Mouse (Mus musculus): Measurements from ENCODE around the gene Grk3. TPM values are rescaled to one million over a fixed set of nuclear protein-coding genes. Genes with fewer than 3 reads are reported as not detected.

Gene Grk3
- polyA plus RNA-seq, 2 experiments = 7.5 to 13.1 TPM

GRCm38 (mm10) chr5:112958293-112958692, 57.3 kb downstream of the Grk3 start:
- peaks cover 8% of the 10 kb centered on the region; the same call in 1 of the 2 replicates for H3K4me1 ChIP-seq (ENCODE audit: control insufficient read depth, insufficient read depth, low read length)
- no peaks in the 10 kb centered on the region for H3K27me3 ChIP-seq (ENCODE audit: control insufficient read depth, insufficient read depth, low read length)
- no peak overlapping the region for H3K9ac ChIP-seq (ENCODE audit: low read depth, low read length, severe bottlenecking)
- no peak overlapping the region for H3K27ac ChIP-seq (replicated peaks; ENCODE audit: low read depth, low read length)
- ATAC-seq (ENCODE audit: low FRiP score, low read depth) = no peak
- 66% methylated on average over 5 of the region's 5 CpGs for WGBS
- no peak for DNase-seq (ENCODE audit: low spot score)
- no peak overlapping the region for H3K4me3 ChIP-seq (replicated peaks; ENCODE audit: low read length)
- H3K9me3 ChIP-seq (ENCODE audit: control insufficient read depth, low read length) = no peaks in the 10 kb centered on the region
- no peak for TF ChIP-seq POLR2A (IDR thresholded peaks at IDR 0.05; ENCODE audit: borderline replicate concordance, extremely low read depth, insufficient read depth, insufficient read length)
- no peaks in the 10 kb centered on the region; the same call in 1 of the 2 replicates for H3K36me3 ChIP-seq (ENCODE audit: control insufficient read depth, insufficient read depth, low read length)
- no peak overlapping the region for H3K4me2 ChIP-seq (replicated peaks; ENCODE audit: low read depth, low read length, severe bottlenecking)

- Histone ChIP-seq H3K27ac (replicated peaks; ENCODE audit: low read depth, low read length) (no peak overlapping the region), H3K4me1 (ENCODE audit: control insufficient read depth, insufficient read depth, low read length) (peaks cover 7% of the 10 kb centered on the region; the same call in 1 of the 2 replicates), H3K36me3 (ENCODE audit: control insufficient read depth, insufficient read depth, low read length) (peaks cover 3% of the 10 kb centered on the region; the same call in 1 of the 2 replicates), H3K4me3 (replicated peaks; ENCODE audit: low read length) (no peak overlapping the region), H3K27me3 (ENCODE audit: control insufficient read depth, insufficient read depth, low read length) (no peaks in the 10 kb centered on the region), H3K4me2 (replicated peaks; ENCODE audit: low read depth, low read length, severe bottlenecking) (no peak overlapping the region), H3K9ac (ENCODE audit: low read depth, low read length, severe bottlenecking) (no peak overlapping the region), H3K9me3 (ENCODE audit: control insufficient read depth, low read length) (no peaks in the 10 kb centered on the region)
- ATAC-seq (ENCODE audit: low FRiP score, low read depth) (no peak), DNase-seq (ENCODE audit: low spot score) (no peak)
- TF ChIP-seq POLR2A (IDR thresholded peaks at IDR 0.05; ENCODE audit: borderline replicate concordance, extremely low read depth, insufficient read depth, insufficient read length) = no peak
- WGBS = 71% methylated on average over 12 of the region's 12 CpGs
Observed at GRCm38 (mm10) chr5:112956841-112957240, 58.8 kb downstream of the Grk3 start.

GRCm38 (mm10) chr5:112956368-112956767, 59.2 kb downstream of the Grk3 start:
- WGBS = 96% methylated on average over 8 of the region's 8 CpGs
- no peaks in the 10 kb centered on the region for H3K27me3 ChIP-seq (ENCODE audit: control insufficient read depth, insufficient read depth, low read length)
- no peak for DNase-seq (ENCODE audit: low spot score)
- ATAC-seq (ENCODE audit: low FRiP score, low read depth) = no peak
- H3K9me3 ChIP-seq (ENCODE audit: control insufficient read depth, low read length) = no peaks in the 10 kb centered on the region
- TF ChIP-seq POLR2A (IDR thresholded peaks at IDR 0.05; ENCODE audit: borderline replicate concordance, extremely low read depth, insufficient read depth, insufficient read length) = no peak
- H3K9ac ChIP-seq (ENCODE audit: low read depth, low read length, severe bottlenecking) = no peak overlapping the region
- no peak overlapping the region for H3K4me2 ChIP-seq (replicated peaks; ENCODE audit: low read depth, low read length, severe bottlenecking)
- H3K27ac ChIP-seq (replicated peaks; ENCODE audit: low read depth, low read length) = no peak overlapping the region
- H3K4me3 ChIP-seq (replicated peaks; ENCODE audit: low read length) = no peak overlapping the region
- H3K36me3 ChIP-seq (ENCODE audit: control insufficient read depth, insufficient read depth, low read length) = peaks cover 3% of the 10 kb centered on the region; the same call in 1 of the 2 replicates
- peaks cover 5% of the 10 kb centered on the region; the same call in 1 of the 2 replicates for H3K4me1 ChIP-seq (ENCODE audit: control insufficient read depth, insufficient read depth, low read length)

GRCm38 (mm10) chr5:112950847-112951246, 64.7 kb downstream of the Grk3 start:
- DNase-seq (ENCODE audit: low spot score) (no peak), ATAC-seq (ENCODE audit: low FRiP score, low read depth) (no peak)
- TF ChIP-seq POLR2A (IDR thresholded peaks at IDR 0.05; ENCODE audit: borderline replicate concordance, extremely low read depth, insufficient read depth, insufficient read length) = no peak
- Histone ChIP-seq H3K4me3 (replicated peaks; ENCODE audit: low read length) (no peak overlapping the region), H3K36me3 (ENCODE audit: control insufficient read depth, insufficient read depth, low read length) (peaks cover 6% of the 10 kb centered on the region; the same call in 1 of the 2 replicates), H3K9me3 (ENCODE audit: control insufficient read depth, low read length) (no peaks in the 10 kb centered on the region), H3K27ac (replicated peaks; ENCODE audit: low read depth, low read length) (no peak overlapping the region), H3K9ac (ENCODE audit: low read depth, low read length, severe bottlenecking) (no peak overlapping the region), H3K4me2 (replicated peaks; ENCODE audit: low read depth, low read length, severe bottlenecking) (no peak overlapping the region), H3K4me1 (ENCODE audit: control insufficient read depth, insufficient read depth, low read length) (peaks cover 6% of the 10 kb centered on the region), H3K27me3 (ENCODE audit: control insufficient read depth, insufficient read depth, low read length) (no peaks in the 10 kb centered on the region)
- 77% methylated on average over 3 of the region's 3 CpGs for WGBS

- Histone ChIP-seq H3K9me3 (ENCODE audit: control insufficient read depth, low read length) (0 out of 2 replicates have a peak, but pooled peaks cover 3% of the 10 kb centered on the region), H3K4me1 (ENCODE audit: control insufficient read depth, insufficient read depth, low read length) (peaks cover 10% of the 10 kb centered on the region), H3K27me3 (ENCODE audit: control insufficient read depth, insufficient read depth, low read length) (no peaks in the 10 kb centered on the region), H3K4me3 (replicated peaks; ENCODE audit: low read length) (no peak overlapping the region), H3K36me3 (ENCODE audit: control insufficient read depth, insufficient read depth, low read length) (peaks cover 14% of the 10 kb centered on the region; the same call in 1 of the 2 replicates), H3K27ac (replicated peaks; ENCODE audit: low read depth, low read length) (no peak overlapping the region), H3K4me2 (replicated peaks; ENCODE audit: low read depth, low read length, severe bottlenecking) (no peak overlapping the region), H3K9ac (ENCODE audit: low read depth, low read length, severe bottlenecking) (no peak overlapping the region)
- DNase-seq (ENCODE audit: low spot score) = no peak
- no peak for ATAC-seq (ENCODE audit: low FRiP score, low read depth)
- WGBS = 63% methylated on average over 7 of the region's 7 CpGs
- no peak for TF ChIP-seq POLR2A (IDR thresholded peaks at IDR 0.05; ENCODE audit: borderline replicate concordance, extremely low read depth, insufficient read depth, insufficient read length)
Observed at GRCm38 (mm10) chr5:112945925-112946324, 69.7 kb downstream of the Grk3 start.
